Mouse (Mus musculus): ENCODE results near the gene Gm4767. TPM values are rescaled to one million over a fixed set of nuclear protein-coding genes. Genes with fewer than 3 reads are reported as not detected.
A peak's percentile ranks its signal among the peaks of the same experiment; 100 is the strongest.
"Not testable (repeated sequence)": the region's sequence is repeated elsewhere in the genome, so short reads cannot be mapped to it uniquely, and the experiment has no call there.

Gm4767 gene
- polyA plus RNA-seq (2014; fragmentation: Nextera tagmentation; extraction: Ambion mirVana): 1.6 and 2.5 TPM in 2 replicates

GRCm38 (mm10) chr10:81811899-81812298, at the start of gene Gm4767:
Gene Gm4767, plus strand, starts transcription at chr10:81812186.
- not testable (repeated sequence) for H3K27ac ChIP-seq (ENCODE audit: low read depth, low read length); H3K4me2 ChIP-seq; ATAC-seq (replicated peaks; ENCODE audit: insufficient number of reproducible peaks, low FRiP score, low TSS enrichment); H3K4me3 ChIP-seq (ENCODE audit: low read depth, low read length); H3K9me3 ChIP-seq (replicated peaks; ENCODE audit: control insufficient read depth, low read length); H3K36me3 ChIP-seq (ENCODE audit: control insufficient read depth, insufficient read depth, low read length); H3K27me3 ChIP-seq (ENCODE audit: control insufficient read depth, insufficient read depth, low read length); H3K4me1 ChIP-seq (ENCODE audit: control insufficient read depth, insufficient read depth, low read length); H3K9ac ChIP-seq (ENCODE audit: low read depth, low read length)
- WGBS (ENCODE audit: insufficient replicate concordance): 16% methylated on average over 15 of the region's 20 CpGs

GRCm38 (mm10) chr10:81770506-81771403, 41.2 kb upstream of the Gm4767 start, which contains the start of gene Gm3055:
Gene Gm3055, minus strand, starts transcription at chr10:81771161.
- H3K9me3 ChIP-seq (replicated peaks; ENCODE audit: control insufficient read depth, low read length); H3K36me3 ChIP-seq (ENCODE audit: control insufficient read depth, insufficient read depth, low read length); H3K9ac ChIP-seq (ENCODE audit: low read depth, low read length); H3K27ac ChIP-seq (ENCODE audit: low read depth, low read length); H3K27me3 ChIP-seq (ENCODE audit: control insufficient read depth, insufficient read depth, low read length); H3K4me3 ChIP-seq (ENCODE audit: low read depth, low read length); H3K4me1 ChIP-seq (ENCODE audit: control insufficient read depth, insufficient read depth, low read length); H3K4me2 ChIP-seq: not testable (repeated sequence)
- ATAC-seq (replicated peaks; ENCODE audit: insufficient number of reproducible peaks, low FRiP score, low TSS enrichment): peak; percentile 91
- no CpG with 5 or more reads among the region's 43 CpGs for WGBS (ENCODE audit: insufficient replicate concordance)

- ATAC-seq (replicated peaks; ENCODE audit: insufficient number of reproducible peaks, low FRiP score, low TSS enrichment); H3K4me3 ChIP-seq (ENCODE audit: low read depth, low read length): not testable (repeated sequence)
- no CpG with 5 or more reads among the region's 3 CpGs for WGBS (ENCODE audit: insufficient replicate concordance)
These were observed 40.6 kb upstream of the Gm4767 start for GRCm38 (mm10) chr10:81771404-81771777.

GRCm38 (mm10) chr10:81846219-81846618, 34.2 kb downstream of the Gm4767 start:
- H3K4me2 ChIP-seq; H3K9ac ChIP-seq (ENCODE audit: low read depth, low read length); H3K4me3 ChIP-seq (ENCODE audit: low read depth, low read length); H3K27ac ChIP-seq (ENCODE audit: low read depth, low read length); H3K4me1 ChIP-seq (ENCODE audit: control insufficient read depth, insufficient read depth, low read length); H3K36me3 ChIP-seq (ENCODE audit: control insufficient read depth, insufficient read depth, low read length); H3K27me3 ChIP-seq (ENCODE audit: control insufficient read depth, insufficient read depth, low read length); H3K9me3 ChIP-seq (replicated peaks; ENCODE audit: control insufficient read depth, low read length); ATAC-seq (replicated peaks; ENCODE audit: insufficient number of reproducible peaks, low FRiP score, low TSS enrichment): not testable (repeated sequence)
- WGBS (ENCODE audit: insufficient replicate concordance): no CpG with 5 or more reads among the region's 18 CpGs

More at GRCm38 (mm10) chr10:81771404-81771777, 40.6 kb upstream of the Gm4767 start:
- H3K4me2 ChIP-seq; H3K9ac ChIP-seq (ENCODE audit: low read depth, low read length); H3K9me3 ChIP-seq (replicated peaks; ENCODE audit: control insufficient read depth, low read length); H3K27me3 ChIP-seq (ENCODE audit: control insufficient read depth, insufficient read depth, low read length); H3K27ac ChIP-seq (ENCODE audit: low read depth, low read length); H3K36me3 ChIP-seq (ENCODE audit: control insufficient read depth, insufficient read depth, low read length); H3K4me1 ChIP-seq (ENCODE audit: control insufficient read depth, insufficient read depth, low read length): not testable (repeated sequence)

- not testable (repeated sequence) for H3K9me3 ChIP-seq (replicated peaks; ENCODE audit: control insufficient read depth, low read length); H3K36me3 ChIP-seq (ENCODE audit: control insufficient read depth, insufficient read depth, low read length); H3K27ac ChIP-seq (ENCODE audit: low read depth, low read length); H3K9ac ChIP-seq (ENCODE audit: low read depth, low read length); H3K27me3 ChIP-seq (ENCODE audit: control insufficient read depth, insufficient read depth, low read length); H3K4me1 ChIP-seq (ENCODE audit: control insufficient read depth, insufficient read depth, low read length); H3K4me3 ChIP-seq (ENCODE audit: low read depth, low read length); H3K4me2 ChIP-seq
- WGBS (ENCODE audit: insufficient replicate concordance): 44% methylated on average over 3 of the region's 49 CpGs
- peak; percentile 99 for ATAC-seq (replicated peaks; ENCODE audit: insufficient number of reproducible peaks, low FRiP score, low TSS enrichment)
These were observed 51.7 kb downstream of the Gm4767 start, which contains the start of gene Gm32687 for GRCm38 (mm10) chr10:81863409-81864407. Gene Gm32687, plus strand, starts transcription at chr10:81863934.

Other genes starting within 250 kb of the Gm4767 start
- gene Tle2, start 237.6 kb upstream of the Gm4767 start, polyA plus RNA-seq (2014; fragmentation: Nextera tagmentation; extraction: Ambion mirVana): 17.8 and 18.3 TPM in 2 replicates
- 25.6 and 27.3 TPM in 2 replicates for gene Tle6, start 211.1 kb upstream of the Gm4767 start, polyA plus RNA-seq (2014; fragmentation: Nextera tagmentation; extraction: Ambion mirVana)
- 0.25 and 0.63 TPM in 2 replicates for gene BC025920, start 205.9 kb upstream of the Gm4767 start, polyA plus RNA-seq (2014; fragmentation: Nextera tagmentation; extraction: Ambion mirVana)
- 21.5 and 27.3 TPM in 2 replicates for gene Sirt6, start 184.4 kb upstream of the Gm4767 start, polyA plus RNA-seq (2014; fragmentation: Nextera tagmentation; extraction: Ambion mirVana)
- gene Ankrd24, start 183.6 kb upstream of the Gm4767 start, polyA plus RNA-seq (2014; fragmentation: Nextera tagmentation; extraction: Ambion mirVana): 7.2 and 8.1 TPM in 2 replicates
- gene Gm10778, start 163.1 kb upstream of the Gm4767 start, polyA plus RNA-seq (2014; fragmentation: Nextera tagmentation; extraction: Ambion mirVana): 2.9 and 3.3 TPM in 2 replicates
- gene Zfp433, start 107.4 kb upstream of the Gm4767 start, polyA plus RNA-seq (2014; fragmentation: Nextera tagmentation; extraction: Ambion mirVana): 8.0 and 13.2 TPM in 2 replicates
- 6.8 and 7.0 TPM in 2 replicates for gene Gm3055, start 41.0 kb upstream of the Gm4767 start, polyA plus RNA-seq (2014; fragmentation: Nextera tagmentation; extraction: Ambion mirVana)
- gene Gm32687, start 51.7 kb downstream of the Gm4767 start, polyA plus RNA-seq (2014; fragmentation: Nextera tagmentation; extraction: Ambion mirVana): 5.6 and 6.1 TPM in 2 replicates
- gene Zfp781, start 118.3 kb downstream of the Gm4767 start, polyA plus RNA-seq (2014; fragmentation: Nextera tagmentation; extraction: Ambion mirVana): 2.4 and 2.5 TPM in 2 replicates
- gene Zfp873, start 235.9 kb downstream of the Gm4767 start, polyA plus RNA-seq (2014; fragmentation: Nextera tagmentation; extraction: Ambion mirVana): 10.6 and 11.4 TPM in 2 replicates

All from heart, embryonic 11.5 days (tissue).